Mouse (Mus musculus): ENCODE data around the gene Kcnk5.

Kcnk5 gene

GRCm38 (mm10) chr14:20181466-20181921 lies at the start of gene Kcnk5:
Gene Kcnk5, minus strand, starts transcription at chr14:20181809.
- peak; percentile 96 for DNase-seq

GRCm38 (mm10) chr14:20230063-20230491 lies 48.5 kb upstream of the Kcnk5 start:
- DNase-seq: peak; percentile 96

GRCm38 (mm10) chr14:20229437-20229836 lies 47.8 kb upstream of the Kcnk5 start:
- peak; percentile 48 for DNase-seq

GRCm38 (mm10) chr14:20228336-20228735 lies 46.7 kb upstream of the Kcnk5 start:
- peak; percentile 94 for DNase-seq

GRCm38 (mm10) chr14:20226982-20227381 lies 45.4 kb upstream of the Kcnk5 start:
- peak; percentile 58 for DNase-seq

- DNase-seq: peak; percentile 45
Measured at GRCm38 (mm10) chr14:20226488-20226887, 44.9 kb upstream of the Kcnk5 start.

GRCm38 (mm10) chr14:20225525-20225924 lies 43.9 kb upstream of the Kcnk5 start:
- DNase-seq: no peak

GRCm38 (mm10) chr14:20224576-20225218 lies 43.1 kb upstream of the Kcnk5 start:
- DNase-seq: peak; percentile 92

- peak; percentile 87 for DNase-seq
Measured at GRCm38 (mm10) chr14:20224163-20224562, 42.6 kb upstream of the Kcnk5 start.

- DNase-seq: no peak
Measured at GRCm38 (mm10) chr14:20223253-20223652, 41.6 kb upstream of the Kcnk5 start.

GRCm38 (mm10) chr14:20221083-20221482 lies 39.5 kb upstream of the Kcnk5 start:
- DNase-seq: no peak

- peak; percentile 91 for DNase-seq
Measured at GRCm38 (mm10) chr14:20219849-20220248, 38.2 kb upstream of the Kcnk5 start.

- no peak for DNase-seq
Measured at GRCm38 (mm10) chr14:20217299-20217864, 35.8 kb upstream of the Kcnk5 start.

- DNase-seq: no peak
Measured at GRCm38 (mm10) chr14:20216561-20217298, 35.1 kb upstream of the Kcnk5 start.

- no peak for DNase-seq
Measured at GRCm38 (mm10) chr14:20215826-20216225, 34.2 kb upstream of the Kcnk5 start.

GRCm38 (mm10) chr14:20214125-20214524 lies 32.5 kb upstream of the Kcnk5 start:
- DNase-seq: no peak

- no peak for DNase-seq
Measured at GRCm38 (mm10) chr14:20211754-20212601, 30.4 kb upstream of the Kcnk5 start.

GRCm38 (mm10) chr14:20209926-20210325 lies 28.3 kb upstream of the Kcnk5 start:
- no peak for DNase-seq

- peak; percentile 69 for DNase-seq
Measured at GRCm38 (mm10) chr14:20208435-20208834, 26.8 kb upstream of the Kcnk5 start.

GRCm38 (mm10) chr14:20205747-20206146 lies 24.1 kb upstream of the Kcnk5 start:
- no peak for DNase-seq

GRCm38 (mm10) chr14:20203301-20203700 lies 21.7 kb upstream of the Kcnk5 start:
- DNase-seq: no peak

- peak; percentile 62 for DNase-seq
Measured at GRCm38 (mm10) chr14:20202655-20203181, 21.1 kb upstream of the Kcnk5 start.
